Mouse (Mus musculus): ENCODE results near the gene Hist1h2bl. TPM values are rescaled to one million over a fixed set of nuclear protein-coding genes. Genes with fewer than 3 reads are reported as not detected.

Hist1h2bl gene
- polyA plus RNA-seq, 1 experiment from 2014 or later = not detected

Small RNAs within 50 kb of the gene (microRNA-seq; reads per million reads assigned to microRNA genes)
- gene Gm44357 (not detected), gene Gm44367 (not detected), gene Gm44454 (not detected)

Other genes with a start within 250 kb of the Hist1h2bl start
- gene Nkapl, start 247.6 kb downstream of the Hist1h2bl start, polyA plus RNA-seq (2014; fragmentation: Nextera tagmentation; extraction: Ambion mirVana) = 3.0 and 3.7 TPM in 2 replicates
- 8.9 and 9.9 TPM in 2 replicates for gene Zkscan4, start 237.2 kb downstream of the Hist1h2bl start, polyA plus RNA-seq (2014; fragmentation: Nextera tagmentation; extraction: Ambion mirVana)
- not detected in 2 replicates for gene Gm10065, start 236.7 kb downstream of the Hist1h2bl start, polyA plus RNA-seq (2014; fragmentation: Nextera tagmentation; extraction: Ambion mirVana)
- gene AK157302, start 220.9 kb downstream of the Hist1h2bl start, polyA plus RNA-seq (2014; fragmentation: Nextera tagmentation; extraction: Ambion mirVana) = 0.25 and 0.42 TPM in 2 replicates
- 5.4 and 6.6 TPM in 2 replicates for gene Gm11273, start 214.7 kb downstream of the Hist1h2bl start, polyA plus RNA-seq (2014; fragmentation: Nextera tagmentation; extraction: Ambion mirVana)
- 7.4 and 8.0 TPM in 2 replicates for gene Zkscan8, start 185.0 kb downstream of the Hist1h2bl start, polyA plus RNA-seq (2014; fragmentation: Nextera tagmentation; extraction: Ambion mirVana)
- 0.08 and 0.21 TPM in 2 replicates for gene Olfr1366, start 173.3 kb downstream of the Hist1h2bl start, polyA plus RNA-seq (2014; fragmentation: Nextera tagmentation; extraction: Ambion mirVana)
- 0.04 TPM in 1 of 2 replicates, not detected in the other for gene Olfr1535, start 156.2 kb downstream of the Hist1h2bl start, polyA plus RNA-seq (2014; fragmentation: Nextera tagmentation; extraction: Ambion mirVana)
- gene Olfr1364, start 134.4 kb downstream of the Hist1h2bl start, polyA plus RNA-seq (2014; fragmentation: Nextera tagmentation; extraction: Ambion mirVana) = not detected in 2 replicates
- not detected in 2 replicates for gene Olfr1362, start 102.1 kb downstream of the Hist1h2bl start, polyA plus RNA-seq (2014; fragmentation: Nextera tagmentation; extraction: Ambion mirVana)
- gene Olfr11, start 73.6 kb downstream of the Hist1h2bl start, polyA plus RNA-seq (2014; fragmentation: Nextera tagmentation; extraction: Ambion mirVana) = not detected in 2 replicates
- gene Olfr1361, start 52.8 kb downstream of the Hist1h2bl start, polyA plus RNA-seq (2014; fragmentation: Nextera tagmentation; extraction: Ambion mirVana) = not detected in 2 replicates
- gene Olfr1360, start 38.7 kb downstream of the Hist1h2bl start, polyA plus RNA-seq (2014; fragmentation: Nextera tagmentation; extraction: Ambion mirVana) = not detected in 2 replicates
- gene Olfr1359, start 18.0 kb downstream of the Hist1h2bl start, polyA plus RNA-seq (2014; fragmentation: Nextera tagmentation; extraction: Ambion mirVana) = not detected in 2 replicates
- 5.4 and 7.5 TPM in 2 replicates for gene Hist1h2ai, start 279 bp upstream of the Hist1h2bl start, polyA plus RNA-seq (2014; fragmentation: Nextera tagmentation; extraction: Ambion mirVana)
- 2.4 and 3.2 TPM in 2 replicates for gene Hist1h3h, start 1.5 kb upstream of the Hist1h2bl start, polyA plus RNA-seq (2014; fragmentation: Nextera tagmentation; extraction: Ambion mirVana)
- 1.4 TPM in 2 replicates for gene Hist1h2bm, start 5.9 kb upstream of the Hist1h2bl start, polyA plus RNA-seq (2014; fragmentation: Nextera tagmentation; extraction: Ambion mirVana)
- gene Hist1h4j, start 18.9 kb upstream of the Hist1h2bl start, polyA plus RNA-seq (2014; fragmentation: Nextera tagmentation; extraction: Ambion mirVana) = 0.33 and 0.64 TPM in 2 replicates
- gene Hist1h4k, start 34.4 kb upstream of the Hist1h2bl start, polyA plus RNA-seq (2014; fragmentation: Nextera tagmentation; extraction: Ambion mirVana) = 2.0 and 2.7 TPM in 2 replicates
- gene Hist1h2ak, start 37.7 kb upstream of the Hist1h2bl start, polyA plus RNA-seq (2014; fragmentation: Nextera tagmentation; extraction: Ambion mirVana) = 2.4 and 3.4 TPM in 2 replicates
- gene Hist1h2bn, start 38.0 kb upstream of the Hist1h2bl start, polyA plus RNA-seq (2014; fragmentation: Nextera tagmentation; extraction: Ambion mirVana) = not detected in 2 replicates
- 1.6 and 1.7 TPM in 2 replicates for gene Hist1h1b, start 64.5 kb upstream of the Hist1h2bl start, polyA plus RNA-seq (2014; fragmentation: Nextera tagmentation; extraction: Ambion mirVana)
- gene Hist1h3i, start 67.2 kb upstream of the Hist1h2bl start, polyA plus RNA-seq (2014; fragmentation: Nextera tagmentation; extraction: Ambion mirVana) = 37.4 and 39.0 TPM in 2 replicates
- 1.3 TPM in 1 of 2 replicates, not detected in the other for gene Hist1h2an, start 71.1 kb upstream of the Hist1h2bl start, polyA plus RNA-seq (2014; fragmentation: Nextera tagmentation; extraction: Ambion mirVana)
- 0.82 and 1.1 TPM in 2 replicates for gene Hist1h2bp, start 71.3 kb upstream of the Hist1h2bl start, polyA plus RNA-seq (2014; fragmentation: Nextera tagmentation; extraction: Ambion mirVana)
- gene Hist1h2bq, start 94.1 kb upstream of the Hist1h2bl start, polyA plus RNA-seq (2014; fragmentation: Nextera tagmentation; extraction: Ambion mirVana) = 3.5 and 3.6 TPM in 2 replicates
- not detected in 2 replicates for gene Hist1h2ao, start 94.3 kb upstream of the Hist1h2bl start, polyA plus RNA-seq (2014; fragmentation: Nextera tagmentation; extraction: Ambion mirVana)
- gene Hist1h4m, start 95.6 kb upstream of the Hist1h2bl start, polyA plus RNA-seq (2014; fragmentation: Nextera tagmentation; extraction: Ambion mirVana) = not detected in 2 replicates
- gene Hist1h4n, start 116.1 kb upstream of the Hist1h2bl start, polyA plus RNA-seq (2014; fragmentation: Nextera tagmentation; extraction: Ambion mirVana) = 5.5 and 8.9 TPM in 2 replicates
- 574 and 576 TPM in 2 replicates for gene Hist1h2ap, start 117.4 kb upstream of the Hist1h2bl start, polyA plus RNA-seq (2014; fragmentation: Nextera tagmentation; extraction: Ambion mirVana)
- 3.8 TPM in 2 replicates for gene Hist1h2br, start 117.6 kb upstream of the Hist1h2bl start, polyA plus RNA-seq (2014; fragmentation: Nextera tagmentation; extraction: Ambion mirVana)
- gene Zfp184, start 229.0 kb upstream of the Hist1h2bl start, polyA plus RNA-seq (2014; fragmentation: Nextera tagmentation; extraction: Ambion mirVana) = 14.9 and 18.2 TPM in 2 replicates